Mouse (Mus musculus) large intestine, adult 2 months (tissue): ENCODE measurements around the gene Asic4. TPM values are rescaled to one million over a fixed set of nuclear protein-coding genes. Genes with fewer than 3 reads are reported as not detected.

Experiments used
- DNase-seq: peaks from one replicate; pipeline ENCODE4 v3.0.0-alpha.2; 2012; ENCODE audit warnings: low read depth, low spot score
- WGBS: fragments of 180-500 bp; shearing (Covaris S2); methylation state at CpG from one replicate; pipeline ENCODE4 v1.1.7; 2018; 5-methylcytosine and 5-hydroxymethylcytosine counted together
- polyA plus RNA-seq: library from polyadenylated mRNA; depleted of rRNA; stranded (reverse); fragments of >200 nt; gene quantifications from 2 replicates; pipeline ENCODE4 v1.2.3, GENCODE M21; 2012

Gene Asic4
- polyA plus RNA-seq, 1 experiment = 0.17 TPM

GRCm38 (mm10) chr1:75490785-75491551 lies 40.7 kb downstream of the Asic4 start:
- no peak for DNase-seq
- WGBS = 88% methylated on average over 34 of the region's 34 CpGs

DNA sequence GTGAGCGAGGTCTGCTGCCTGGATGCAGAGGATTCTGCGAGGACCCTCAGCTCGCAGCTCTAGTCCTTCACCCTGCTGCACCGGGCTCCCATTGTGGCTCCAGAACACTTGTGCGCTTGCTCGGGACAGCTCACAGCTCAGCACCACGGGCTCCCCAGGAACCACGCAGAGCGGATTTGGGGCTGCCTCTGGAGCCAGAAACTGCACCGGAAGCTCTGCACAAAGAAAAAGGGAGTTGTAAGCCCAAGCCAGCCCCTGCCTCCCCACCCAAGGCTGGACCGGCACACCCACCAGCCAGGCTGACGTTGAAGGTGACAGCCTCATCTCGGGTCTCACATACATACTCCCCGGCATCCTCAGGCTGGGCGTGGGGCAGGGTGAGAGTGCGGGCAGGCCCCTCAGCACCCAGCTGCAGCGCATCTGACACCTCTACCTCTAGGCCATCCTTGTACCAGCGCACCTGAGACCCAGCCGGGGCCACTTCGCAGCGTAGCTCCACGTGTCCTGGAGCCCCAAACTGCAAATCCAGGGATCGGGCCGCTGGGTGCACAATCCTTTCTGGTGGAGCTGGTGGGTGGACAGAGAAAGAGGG lies 42.4 kb downstream of the Asic4 start:
- no peak for DNase-seq
- 80% methylated on average over 24 of the region's 24 CpGs for WGBS

- no peak for DNase-seq
- WGBS = 50% methylated on average over 12 of the region's 12 CpGs
Measured at GRCm38 (mm10) chr1:75494878-75495548, 44.8 kb downstream of the Asic4 start.

GRCm38 (mm10) chr1:75498897-75499296 lies 48.7 kb downstream of the Asic4 start:
- DNase-seq = no peak
- WGBS = 87% methylated on average over 4 of the region's 4 CpGs

DNA sequence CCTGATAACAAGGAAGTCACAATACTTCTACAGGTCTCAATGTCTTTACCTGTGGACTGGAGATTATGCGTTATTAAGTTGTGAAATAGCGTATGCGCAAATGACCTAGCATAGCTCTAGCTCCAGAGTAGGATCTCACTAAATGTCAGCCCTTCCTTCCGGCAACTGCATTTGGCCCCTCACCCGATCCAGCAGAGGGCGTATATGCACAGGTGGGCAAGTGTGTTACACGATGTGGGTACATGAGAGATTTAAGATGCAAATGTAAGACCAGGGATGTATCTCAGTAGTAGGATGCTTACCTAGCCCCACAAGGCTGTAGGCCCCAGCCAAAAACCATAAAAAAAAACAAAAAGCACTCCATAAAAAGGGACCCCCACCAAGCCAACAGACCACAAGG lies 49.2 kb downstream of the Asic4 start:
- 72% methylated on average over 7 of the region's 7 CpGs for WGBS
- no peak for DNase-seq

DNA sequence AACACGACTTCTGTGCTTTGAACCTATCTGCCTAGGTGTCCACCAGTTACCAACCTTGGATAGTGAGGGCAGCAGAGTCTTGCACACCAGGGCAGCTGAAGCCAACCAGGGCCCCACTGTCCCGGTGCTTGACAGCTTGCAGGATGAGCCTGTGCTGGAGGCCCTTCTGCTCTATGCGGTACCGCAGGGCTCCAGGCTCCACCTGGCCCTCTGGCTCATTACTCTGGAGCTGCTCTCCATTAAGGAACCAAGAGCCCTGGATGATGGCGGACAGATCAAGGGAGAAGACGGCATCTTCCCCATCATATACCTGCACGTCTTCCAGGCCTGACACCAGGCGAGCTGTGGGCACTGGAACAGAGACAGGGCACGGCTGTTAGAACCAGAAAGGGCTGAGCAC lies 51.7 kb downstream of the Asic4 start:
- DNase-seq = no peak
- WGBS = 94% methylated on average over 9 of the region's 9 CpGs

- 87% methylated on average over 25 of the region's 25 CpGs for WGBS
- DNase-seq = no peak
Measured at GRCm38 (mm10) chr1:75502945-75503650, 52.9 kb downstream of the Asic4 start.

- no peak for DNase-seq
- 88% methylated on average over 23 of the region's 23 CpGs for WGBS
Measured at GRCm38 (mm10) chr1:75503651-75503980, 53.4 kb downstream of the Asic4 start.

DNA sequence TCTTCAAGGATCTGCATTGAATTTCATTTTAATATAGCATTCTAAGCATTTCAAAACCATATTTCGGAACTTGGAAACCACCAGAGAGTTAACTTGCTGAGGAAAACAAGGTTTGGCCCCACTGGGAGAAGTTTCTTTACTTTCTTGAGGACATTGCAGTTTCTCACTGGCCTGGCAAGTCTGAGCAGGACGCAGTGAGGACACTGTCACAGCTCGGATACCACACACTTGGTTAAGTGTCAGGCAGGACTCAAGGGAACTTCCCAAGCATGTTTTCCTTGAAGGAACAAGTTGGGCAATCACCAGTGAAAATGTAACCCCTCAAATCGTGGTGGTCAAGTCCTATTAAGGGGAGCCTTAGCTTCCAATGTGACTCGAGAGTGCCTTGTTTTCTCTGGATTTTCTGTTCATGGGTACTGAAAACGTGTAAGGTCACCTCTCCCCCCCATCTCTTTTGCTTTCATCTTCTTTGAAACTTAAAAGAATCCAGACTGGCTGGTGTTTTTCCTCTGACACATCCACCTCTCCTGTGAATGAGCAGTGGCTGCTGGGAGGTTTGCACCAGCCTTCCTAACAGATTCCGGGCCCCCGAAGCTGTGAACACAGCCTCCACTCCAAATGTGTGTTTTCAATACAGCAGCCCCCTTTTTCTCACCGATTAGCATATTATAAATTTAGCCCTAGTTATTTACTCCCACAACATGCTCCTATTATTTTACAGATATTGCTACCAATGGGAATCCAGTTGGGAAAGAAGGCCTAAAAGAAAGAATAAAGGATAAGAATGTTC lies 54.2 kb downstream of the Asic4 start:
- WGBS = 73% methylated on average over 9 of the region's 9 CpGs

GRCm38 (mm10) chr1:75505159-75505955 lies 55.1 kb downstream of the Asic4 start:
- no peak for DNase-seq
- 1% methylated on average over 84 of the region's 84 CpGs for WGBS

More for the DNA sequence above, 54.2 kb downstream of the Asic4 start:
- no peak for DNase-seq

- DNase-seq = no peak
- WGBS = 2% methylated on average over 64 of the region's 65 CpGs
Measured at GRCm38 (mm10) chr1:75505956-75506831, 56.0 kb downstream of the Asic4 start, which contains the start of gene Obsl1. Gene Obsl1, minus strand, starts transcription at chr1:75506452.

- 77% methylated on average over 10 of the region's 10 CpGs for WGBS
- DNase-seq = no peak
Measured at GRCm38 (mm10) chr1:75507006-75507405, 56.8 kb downstream of the Asic4 start, which contains the start of gene Inha. Gene Inha, plus strand, starts transcription at chr1:75507077.

GRCm38 (mm10) chr1:75509586-75509985 lies 59.4 kb downstream of the Asic4 start:
- DNase-seq = no peak
- WGBS = 75% methylated on average over 20 of the region's 20 CpGs

GRCm38 (mm10) chr1:75510154-75510553 lies 59.9 kb downstream of the Asic4 start:
- WGBS = 69% methylated on average over 5 of the region's 5 CpGs
- no peak for DNase-seq

- 69% methylated on average over 4 of the region's 4 CpGs for WGBS
Measured at GRCm38 (mm10) chr1:75511437-75512210, 61.4 kb downstream of the Asic4 start.

GRCm38 (mm10) chr1:75512550-75512949 lies 62.3 kb downstream of the Asic4 start:
- WGBS = 90% methylated on average over 3 of the region's 3 CpGs
- DNase-seq = no peak

More at GRCm38 (mm10) chr1:75511437-75512210, 61.4 kb downstream of the Asic4 start:
- DNase-seq = no peak
